Mouse (Mus musculus) small intestine, adult 2 months (tissue): ENCODE results near the gene Fndc11.

Source experiments
- CTCF ChIP-seq: fragments of 200-500 bp; IDR thresholded peaks from 2 replicates; pipeline ENCODE4 v1.5.1; 2012; ENCODE audit warnings: low read depth, mild to moderate bottlenecking, control low read depth, inconsistent platforms, low read length, moderate library complexity, mixed read lengths; ENCODE audit not compliant: insufficient replicate concordance, insufficient read length; ENCODE audit errors: extremely low read depth
- POLR2A ChIP-seq: fragments of 200-500 bp; IDR thresholded peaks from 2 replicates; pipeline ENCODE4 v1.6.1; 2012; ENCODE audit warnings: low read depth, mild to moderate bottlenecking, control low read depth, inconsistent platforms, low read length, moderate library complexity

GRCm38 (mm10) chr2:181213021-181213445 is 6.8 kb upstream of the Fndc11 start, which contains the start of gene Srms:
- no peak for TF ChIP-seq CTCF
- TF ChIP-seq POLR2A, result 0 out of 2 replicates have a peak, but pooled peaks have one; percentile 28
